8 mouse cellular contexts compared by ENCODE assay signal in the genomic region with DNA sequence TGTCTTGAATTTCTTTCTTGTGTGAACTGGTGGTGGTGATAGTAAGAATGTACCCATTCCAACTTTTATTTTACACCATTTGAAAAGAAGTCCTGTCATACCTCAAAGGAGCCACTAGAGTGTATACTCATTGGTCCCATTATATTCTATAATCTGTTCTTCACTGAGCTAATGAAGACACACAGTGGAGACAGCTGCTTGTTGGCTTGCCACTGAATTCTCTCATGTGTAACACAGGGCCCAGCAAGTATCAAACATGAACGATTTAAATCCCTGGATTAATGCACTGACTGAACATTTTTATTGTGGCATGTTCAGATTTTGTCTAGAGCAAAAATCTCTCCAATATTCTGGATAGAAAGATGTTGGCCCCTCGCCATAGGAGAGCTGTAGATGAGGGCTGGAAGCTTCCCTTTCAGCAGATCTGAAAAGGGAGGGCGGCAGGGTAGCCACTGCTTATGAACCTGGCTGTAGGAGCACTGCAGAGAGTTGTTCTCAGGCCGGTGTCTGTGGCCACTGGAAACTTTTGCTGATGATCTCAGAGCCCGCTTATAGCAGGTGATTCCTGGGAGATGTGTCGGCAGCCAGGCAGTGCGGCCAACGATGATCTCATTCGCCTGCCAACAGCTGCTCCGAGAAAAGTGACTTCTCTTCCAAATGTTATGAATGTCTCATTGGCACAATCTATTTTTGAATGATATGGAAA.
DNase-seq lines count a peak whose midpoint lies in the region; ATAC-seq lines count a peak whose summit lies in the region.

No protein-coding gene starts in this region.

- peak; percentile 86 for ATAC-seq in hindbrain, embryonic 16.5 days
- ATAC-seq in hindbrain, embryonic 11.5 days (ENCODE audit: low FRiP score) = no peak
- peak; percentile 99 for ATAC-seq in frontal cortex, adult (ENCODE audit: low TSS enrichment)

- intact Hi-C loops in heart, postnatal 36 days (cut with DNase I) = loop anchor here (10.0 kb wide), 2 partner anchors 62 to 102 kb away; no protein-coding TSS in a partner anchor

- no peak for DNase-seq in hindbrain, embryonic 11.5 days (ENCODE audit: low spot score)
- peak; percentile 14 for DNase-seq in MN1 (ENCODE audit: low spot score)
- DNase-seq in heart, postnatal 36 days = peak; percentile 34 to 35
- peak; percentile 58 for DNase-seq in right cerebral cortex, postnatal 25 days
- no peak for DNase-seq in liver
- DNase-seq in spleen, adult 18-20 months = no peak

- no peaks in the 10 kb centered on the region; the same call in 1 of the 2 replicates for H3K4me1 ChIP-seq in hindbrain, embryonic 16.5 days (ENCODE audit: control insufficient read depth, insufficient read depth, low read depth, low read length)
- H3K4me1 ChIP-seq in hindbrain, embryonic 11.5 days (replicated peaks; ENCODE audit: control insufficient read depth, insufficient read depth, low read length) = no peaks in the 10 kb centered on the region

- H3K36me3 ChIP-seq in hindbrain, embryonic 16.5 days (ENCODE audit: control insufficient read depth, insufficient read depth, low read length) = no peaks in the 10 kb centered on the region
- H3K36me3 ChIP-seq in hindbrain, embryonic 11.5 days (ENCODE audit: control insufficient read depth, insufficient read depth, low read length) = no peaks in the 10 kb centered on the region

- 75% methylated on average over 10 of the region's 10 CpGs for WGBS in hindbrain, embryonic 16.5 days
- WGBS in hindbrain, embryonic 11.5 days = 91% methylated on average over 10 of the region's 10 CpGs

- peak overlapping the region; percentile 7; the same call in 1 of the 2 replicates for H3K4me2 ChIP-seq in hindbrain, embryonic 16.5 days (ENCODE audit: low read length)
- H3K4me2 ChIP-seq in hindbrain, embryonic 11.5 days (replicated peaks; ENCODE audit: low read depth, low read length) = no peak overlapping the region

- H3K4me3 ChIP-seq in hindbrain, embryonic 16.5 days (ENCODE audit: low read length) = no peak overlapping the region
- H3K4me3 ChIP-seq in hindbrain, embryonic 11.5 days (ENCODE audit: low read depth, low read length) = no peak overlapping the region

- H3K9ac ChIP-seq in hindbrain, embryonic 16.5 days (ENCODE audit: low read depth, low read length) = no peak overlapping the region
- no peak overlapping the region for H3K9ac ChIP-seq in hindbrain, embryonic 11.5 days (ENCODE audit: low read depth, low read length)

- 0 out of 2 replicates have a peak overlapping the region, but pooled peaks have one; percentile 39 for H3K27ac ChIP-seq in hindbrain, embryonic 16.5 days (ENCODE audit: low read depth, low read length)
- H3K27ac ChIP-seq in hindbrain, embryonic 11.5 days (ENCODE audit: low read depth, low read length) = no peak overlapping the region

- no peaks in the 10 kb centered on the region for H3K9me3 ChIP-seq in hindbrain, embryonic 16.5 days (ENCODE audit: control insufficient read depth, low read length)
- no peaks in the 10 kb centered on the region for H3K9me3 ChIP-seq in hindbrain, embryonic 11.5 days (ENCODE audit: control insufficient read depth, low read length)

- H3K27me3 ChIP-seq in hindbrain, embryonic 16.5 days (replicated peaks; ENCODE audit: control insufficient read depth, insufficient read depth, low read length) = no peaks in the 10 kb centered on the region
- H3K27me3 ChIP-seq in hindbrain, embryonic 11.5 days (ENCODE audit: control insufficient read depth, insufficient read depth, low read length) = no peaks in the 10 kb centered on the region

Comparison
In these comparisons a context has a peak if more than half of its experiments do, and no peak if none do; other contexts are left out.
1. DNase-seq: peak in MN1 (single experiment), heart, postnatal 36 days (2 of 2) and right cerebral cortex, postnatal 25 days (single experiment); none in hindbrain, embryonic 11.5 days (single experiment), liver (single experiment) and spleen, adult 18-20 months (0 of 2).